Mouse (Mus musculus): ENCODE measurements at regions not wholly inside any gene's neighbourhood (a gene's known extent, or its start where the extent isn't known, plus 50 kb on each side); places are given as distances from the start of the nearest gene placed in this dataset.
A peak's percentile ranks its signal among the peaks of the same experiment; 100 is the strongest.

DNA sequence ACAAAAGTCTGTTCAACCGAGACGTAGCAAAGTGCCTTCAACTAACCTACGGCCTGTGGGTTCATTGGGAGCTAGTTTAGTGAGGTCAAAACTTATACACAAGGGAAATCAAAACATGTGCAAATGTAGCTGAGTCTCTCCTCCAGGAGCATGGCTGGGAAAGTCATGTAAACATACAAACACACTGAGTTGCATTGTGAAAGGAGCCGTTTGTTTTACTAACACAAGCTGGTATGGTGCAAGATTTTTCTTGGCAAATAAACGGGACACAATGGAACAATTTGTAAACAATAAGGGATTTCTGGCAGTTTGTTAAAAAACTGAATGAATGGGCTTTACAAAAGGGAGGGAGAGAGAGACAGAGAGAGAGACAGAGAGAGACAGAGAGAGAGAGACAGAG is 147.8 kb upstream of the Paip1 start:
- no peak for TF ChIP-seq CTCF (IDR thresholded peaks at IDR 0.05; ENCODE audit: low read depth)
- Histone ChIP-seq H3K4me1 (ENCODE audit: insufficient read depth) (no peaks in the 10 kb centered on the region), H3K27me3 (ENCODE audit: insufficient read depth, low read length) (no peaks in the 10 kb centered on the region), H3K4me3 (ENCODE audit: low read depth, low read length) (no peak overlapping the region), H3K36me3 (ENCODE audit: insufficient read depth) (no peaks in the 10 kb centered on the region), H3K4me2 (ENCODE audit: low read depth) (no peak overlapping the region), H3K9me3 (ENCODE audit: low read length) (no peaks in the 10 kb centered on the region), H3K9ac (no peak overlapping the region), H3K27ac (ENCODE audit: low read depth, low read length) (no peak overlapping the region)
- no peak for ATAC-seq
- 74% methylated on average over 5 of the region's 5 CpGs for WGBS
- DNase-seq, result no peak

DNA sequence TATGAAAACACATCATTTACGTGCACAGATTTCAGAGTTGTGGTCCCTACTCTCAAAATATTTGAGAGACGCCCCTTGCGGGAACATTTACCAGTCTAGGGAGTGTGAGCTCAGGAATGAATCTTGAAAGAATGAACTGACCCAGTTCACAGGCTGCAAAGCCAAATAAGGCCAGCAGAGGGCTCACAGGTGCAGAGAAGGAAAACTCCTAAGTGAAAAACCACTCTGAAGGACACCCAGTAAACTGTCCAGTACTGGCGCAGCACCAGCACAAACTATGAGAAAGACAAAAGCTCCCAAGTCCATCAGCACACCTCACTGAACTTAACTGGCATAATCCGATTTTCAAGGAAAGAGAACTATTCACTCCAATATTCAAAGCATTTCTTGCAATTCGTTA is 145.0 kb upstream of the Paip1 start:
- H3K9ac ChIP-seq, result no peak overlapping the region
- peak; percentile 66 for TF ChIP-seq CTCF (IDR thresholded peaks at IDR 0.05; ENCODE audit: low read depth)
- no peaks in the 10 kb centered on the region for H3K27me3 ChIP-seq (ENCODE audit: insufficient read depth, low read length)
- DNase-seq, result peak; percentile 41
- WGBS, result 31% methylated on average over 6 of the region's 6 CpGs
- no peak overlapping the region for H3K4me2 ChIP-seq (ENCODE audit: low read depth)
- H3K4me1 ChIP-seq (ENCODE audit: insufficient read depth), result no peaks in the 10 kb centered on the region
- no peak overlapping the region for H3K27ac ChIP-seq (ENCODE audit: low read depth, low read length)
- no peak overlapping the region for H3K4me3 ChIP-seq (ENCODE audit: low read depth, low read length)
- H3K36me3 ChIP-seq (ENCODE audit: insufficient read depth), result no peaks in the 10 kb centered on the region
- ATAC-seq, result no peak; the same call in 1 of the 2 replicates
- no peaks in the 10 kb centered on the region for H3K9me3 ChIP-seq (ENCODE audit: low read length)

DNA sequence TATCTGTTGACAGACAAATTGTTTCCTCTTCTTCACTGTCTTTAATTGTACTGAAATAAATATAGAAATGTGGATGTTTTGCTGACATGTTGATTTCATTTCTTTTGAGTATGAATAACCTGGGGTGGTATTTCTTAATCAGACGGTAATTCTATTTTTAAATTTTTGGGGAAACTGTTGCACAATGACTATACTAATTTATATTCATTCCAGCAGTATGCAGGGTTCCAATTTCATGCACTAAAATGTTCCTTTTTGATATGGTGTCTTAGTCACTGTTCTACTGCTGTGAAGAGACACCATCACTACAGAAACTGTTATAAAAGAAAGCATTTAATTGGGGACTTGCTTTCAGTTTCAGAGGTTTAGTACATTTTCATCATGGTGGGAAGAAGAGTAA is 119.2 kb upstream of the Paip1 start:
- Histone ChIP-seq H3K9ac (no peak overlapping the region), H3K4me1 (ENCODE audit: insufficient read depth) (no peaks in the 10 kb centered on the region), H3K4me3 (ENCODE audit: low read depth, low read length) (no peak overlapping the region), H3K27ac (ENCODE audit: low read depth, low read length) (no peak overlapping the region), H3K9me3 (ENCODE audit: low read length) (no peaks in the 10 kb centered on the region), H3K4me2 (ENCODE audit: low read depth) (no peak overlapping the region), H3K27me3 (ENCODE audit: insufficient read depth, low read length) (no peaks in the 10 kb centered on the region), H3K36me3 (ENCODE audit: insufficient read depth) (no peaks in the 10 kb centered on the region)
- no peak for TF ChIP-seq CTCF (IDR thresholded peaks at IDR 0.05; ENCODE audit: low read depth)
- 81% methylated on average over 1 of the region's 1 CpGs for WGBS
- ATAC-seq (no peak), DNase-seq (no peak)

DNA sequence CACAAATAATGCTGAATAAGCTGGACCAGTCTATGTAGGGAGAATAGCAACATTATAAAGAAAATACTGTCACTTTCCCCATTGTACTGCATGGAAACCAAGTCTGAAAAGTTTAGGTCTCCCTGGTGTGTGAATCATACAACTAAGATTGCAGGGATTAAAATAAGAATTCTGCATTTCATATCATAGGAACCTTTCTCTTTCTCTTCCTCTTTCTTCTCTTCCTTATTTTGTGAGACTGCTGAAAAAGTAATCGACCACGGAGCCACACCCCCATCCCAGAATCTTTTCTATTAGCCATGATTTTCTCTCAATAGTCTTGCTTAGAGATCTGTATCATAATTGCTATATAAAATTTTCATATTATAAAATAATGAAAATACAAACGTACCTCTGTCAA is 118.4 kb upstream of the Paip1 start:
- Histone ChIP-seq H3K4me1 (ENCODE audit: insufficient read depth) (no peaks in the 10 kb centered on the region), H3K9me3 (ENCODE audit: low read length) (no peaks in the 10 kb centered on the region), H3K4me3 (ENCODE audit: low read depth, low read length) (no peak overlapping the region), H3K9ac (no peak overlapping the region), H3K4me2 (ENCODE audit: low read depth) (no peak overlapping the region), H3K27me3 (ENCODE audit: insufficient read depth, low read length) (no peaks in the 10 kb centered on the region), H3K27ac (ENCODE audit: low read depth, low read length) (no peak overlapping the region), H3K36me3 (ENCODE audit: insufficient read depth) (no peaks in the 10 kb centered on the region)
- WGBS, result 83% methylated on average over 3 of the region's 3 CpGs
- ATAC-seq (no peak), DNase-seq (no peak)
- no peak for TF ChIP-seq CTCF (IDR thresholded peaks at IDR 0.05; ENCODE audit: low read depth)

DNA sequence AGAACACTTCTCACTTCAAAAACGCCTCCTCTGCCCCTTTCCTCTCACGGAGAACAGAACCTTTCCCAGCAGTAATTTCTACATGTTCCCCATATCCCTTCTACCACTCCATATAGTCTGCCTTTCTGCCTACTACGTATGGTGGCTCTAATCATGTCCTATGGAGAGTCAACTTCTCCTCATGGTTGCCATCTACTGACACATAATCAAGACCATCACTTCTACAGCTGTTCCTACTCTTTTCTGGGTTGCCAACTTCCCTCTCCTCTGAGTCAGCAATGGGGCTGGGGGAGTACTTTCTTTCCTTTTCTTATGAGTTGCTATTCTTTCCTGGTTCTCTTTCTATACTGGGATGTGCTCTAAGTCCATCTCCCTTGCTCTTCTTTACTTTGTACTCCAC is 114.0 kb upstream of the Paip1 start:
- no peak for TF ChIP-seq CTCF (IDR thresholded peaks at IDR 0.05; ENCODE audit: low read depth)
- 79% methylated on average over 3 of the region's 3 CpGs for WGBS

DNA sequence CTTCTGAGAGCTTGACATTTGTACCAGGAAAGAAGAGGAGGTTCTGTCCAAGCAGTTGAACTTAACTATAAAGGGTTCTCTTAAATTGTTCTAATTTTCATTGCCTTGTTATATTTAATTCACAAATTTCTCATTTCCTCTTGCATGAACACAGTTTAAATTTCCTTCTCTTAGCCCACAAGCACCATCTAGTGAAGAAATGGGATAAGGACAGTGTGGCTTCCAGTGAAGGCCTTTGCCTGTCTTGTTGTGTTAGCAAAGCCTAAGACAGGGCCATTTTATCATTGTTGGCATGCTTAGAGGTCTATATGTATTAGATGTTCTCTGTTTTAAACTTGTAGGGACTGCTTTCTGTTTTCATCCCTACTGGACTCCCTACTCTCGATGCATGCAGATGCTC is 110.0 kb upstream of the Paip1 start:
- Histone ChIP-seq H3K27ac (ENCODE audit: low read depth, low read length) (no peak overlapping the region), H3K4me1 (ENCODE audit: insufficient read depth) (no peaks in the 10 kb centered on the region), H3K36me3 (ENCODE audit: insufficient read depth) (no peaks in the 10 kb centered on the region), H3K9ac (no peak overlapping the region), H3K9me3 (ENCODE audit: low read length) (no peaks in the 10 kb centered on the region), H3K4me3 (ENCODE audit: low read depth, low read length) (no peak overlapping the region), H3K27me3 (ENCODE audit: insufficient read depth, low read length) (no peaks in the 10 kb centered on the region), H3K4me2 (ENCODE audit: low read depth) (no peak overlapping the region)
- 100% methylated on average over 1 of the region's 1 CpGs for WGBS
- DNase-seq (peak; percentile 54), ATAC-seq (peak; percentile 73)
- TF ChIP-seq CTCF (IDR thresholded peaks at IDR 0.05; ENCODE audit: low read depth), result peak; percentile 78

More for the DNA sequence above, 114.0 kb upstream of the Paip1 start:
- ATAC-seq (no peak), DNase-seq (no peak)
- no peaks in the 10 kb centered on the region for H3K36me3 ChIP-seq (ENCODE audit: insufficient read depth)
- no peaks in the 10 kb centered on the region for H3K9me3 ChIP-seq (ENCODE audit: low read length)
- H3K4me1 ChIP-seq (ENCODE audit: insufficient read depth), result no peaks in the 10 kb centered on the region
- H3K27ac ChIP-seq (ENCODE audit: low read depth, low read length), result no peak overlapping the region
- no peak overlapping the region for H3K4me3 ChIP-seq (ENCODE audit: low read depth, low read length)
- H3K9ac ChIP-seq, result no peak overlapping the region
- no peak overlapping the region for H3K4me2 ChIP-seq (ENCODE audit: low read depth)
- no peaks in the 10 kb centered on the region for H3K27me3 ChIP-seq (ENCODE audit: insufficient read depth, low read length)

DNA sequence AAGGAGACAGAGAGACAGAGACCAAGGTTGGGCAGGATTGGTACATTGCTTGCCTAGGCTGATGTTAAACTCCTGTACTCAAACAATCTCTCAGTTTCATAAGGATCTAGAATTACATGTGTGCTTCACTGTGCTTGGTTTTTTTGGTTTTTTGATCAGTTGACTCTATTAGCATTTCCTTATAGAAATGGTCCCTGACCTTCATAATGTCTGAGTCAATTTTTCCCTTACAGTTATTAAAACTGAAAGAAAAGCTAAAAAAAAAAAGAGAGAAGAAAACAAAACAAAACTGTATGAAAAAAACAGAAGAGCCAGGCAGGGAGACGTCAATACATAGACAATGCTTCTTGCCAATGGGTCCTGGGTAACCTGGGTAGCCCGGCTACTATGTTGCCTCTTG is 102.9 kb upstream of the Paip1 start:
- no peaks in the 10 kb centered on the region for H3K9me3 ChIP-seq (ENCODE audit: low read length)

More for the DNA sequence above, 102.9 kb upstream of the Paip1 start:
- H3K27me3 ChIP-seq (ENCODE audit: insufficient read depth, low read length), result no peaks in the 10 kb centered on the region
- H3K36me3 ChIP-seq (ENCODE audit: insufficient read depth), result no peaks in the 10 kb centered on the region
- H3K4me3 ChIP-seq (ENCODE audit: low read depth, low read length), result no peak overlapping the region
- H3K4me1 ChIP-seq (ENCODE audit: insufficient read depth), result no peaks in the 10 kb centered on the region
- H3K27ac ChIP-seq (ENCODE audit: low read depth, low read length), result no peak overlapping the region
- ATAC-seq (no peak), DNase-seq (no peak)
- H3K4me2 ChIP-seq (ENCODE audit: low read depth), result no peak overlapping the region
- no peak for TF ChIP-seq CTCF (IDR thresholded peaks at IDR 0.05; ENCODE audit: low read depth)
- no peak overlapping the region for H3K9ac ChIP-seq
- WGBS, result 85% methylated on average over 2 of the region's 2 CpGs
